Mouse (Mus musculus): Measurements from ENCODE around the gene Gm28035. TPM values are rescaled to one million over a fixed set of nuclear protein-coding genes. Genes with fewer than 3 reads are reported as not detected.

The Gm28035 gene
- total RNA-seq (2021), result 1 to 10 TPM; 6.3 to 7.3 TPM

DNA sequence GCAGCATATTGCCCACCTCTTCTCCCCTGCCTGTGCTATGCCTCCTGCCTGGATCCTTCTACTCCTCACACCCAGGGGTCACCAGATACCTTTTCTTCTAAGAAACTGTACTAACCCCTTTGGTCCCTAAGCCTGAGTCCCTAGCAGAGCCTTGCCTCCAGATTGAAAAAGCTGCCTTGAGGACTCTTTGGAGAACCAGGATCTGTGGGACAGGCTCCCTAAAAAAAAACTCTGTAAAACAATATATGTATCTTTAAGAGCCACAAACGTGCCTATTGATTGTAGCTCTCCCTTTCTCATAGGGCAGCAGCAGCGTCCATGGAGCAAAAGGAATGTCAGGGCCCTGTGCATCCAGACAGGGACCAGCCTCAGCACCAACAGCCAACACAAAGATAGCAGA lies at the start of gene Gm28035:
Gene Gm28035 (plus strand): TSS at position 301 of the 400 bp plus-strand sequence.
- intact Hi-C loops (cut with DNase I), result no loop called here
- no peak for DNase-seq (ENCODE audit: extremely low spot score in 1 of 2, low spot score in 2 of 2)

DNA sequence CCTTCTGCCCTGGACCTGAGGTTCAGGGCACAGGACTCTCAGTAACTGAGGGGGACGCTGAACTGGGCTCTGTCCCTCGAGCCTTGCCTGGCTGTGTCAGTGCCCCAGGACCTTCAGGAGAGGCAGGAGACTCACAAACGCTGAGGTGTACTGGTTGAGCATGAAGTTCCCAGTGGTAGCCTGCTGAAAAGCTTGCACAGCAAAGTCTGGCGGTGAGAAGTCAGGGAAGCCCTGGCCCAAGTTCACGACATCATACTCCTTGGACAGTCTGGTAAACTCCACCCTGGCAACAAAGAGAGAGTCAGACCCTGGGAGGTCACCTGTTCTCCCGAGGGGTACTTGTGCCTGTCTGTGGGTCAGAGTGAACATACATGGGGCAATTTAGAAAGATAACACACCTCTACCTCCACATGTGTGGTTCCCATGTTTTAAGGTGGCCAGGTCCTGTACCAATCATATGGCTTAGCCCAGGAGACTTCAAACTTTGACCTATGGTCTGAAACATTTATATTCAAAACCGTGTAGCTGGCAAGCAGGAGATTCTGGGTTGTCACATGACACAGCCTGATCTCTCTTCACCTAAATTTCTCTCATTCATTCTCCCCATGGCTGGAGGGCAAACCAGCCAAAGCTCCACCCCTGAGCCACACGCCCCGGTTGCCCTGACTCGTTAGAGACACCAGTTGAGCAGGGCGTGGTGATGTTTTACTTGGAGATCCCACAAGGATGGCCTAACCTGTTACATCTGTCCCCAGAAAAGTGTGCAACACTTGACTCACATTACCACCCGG lies 48.4 kb upstream of the Gm28035 start:
- intact Hi-C loops (cut with DNase I), result no loop called here

DNA sequence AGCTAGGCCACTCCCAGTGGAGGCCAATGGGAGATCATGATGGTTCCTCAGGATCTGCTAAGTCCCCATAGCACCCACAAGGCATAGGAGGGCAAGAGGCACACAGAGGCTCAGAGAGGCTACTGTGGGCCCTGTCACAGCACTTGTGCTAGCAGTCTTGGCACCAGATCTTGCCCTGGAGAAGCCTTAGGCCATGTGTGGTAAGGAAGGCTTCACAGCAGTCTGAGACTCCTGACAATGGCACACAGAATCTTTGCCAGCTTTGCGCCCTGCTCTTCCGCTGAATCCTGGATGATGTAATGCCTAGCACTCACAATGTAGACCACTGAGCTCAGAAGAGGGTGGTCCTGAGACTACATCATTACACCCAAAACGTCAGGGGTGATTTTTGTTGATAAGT lies 45.7 kb upstream of the Gm28035 start:
- intact Hi-C loops (cut with DNase I), result no loop called here
- no peak for DNase-seq (ENCODE audit: extremely low spot score in 1 of 2, low spot score in 2 of 2)

More for the DNA sequence above, 48.4 kb upstream of the Gm28035 start:
- DNase-seq (ENCODE audit: extremely low spot score in 1 of 2, low spot score in 2 of 2), result no peak

DNA sequence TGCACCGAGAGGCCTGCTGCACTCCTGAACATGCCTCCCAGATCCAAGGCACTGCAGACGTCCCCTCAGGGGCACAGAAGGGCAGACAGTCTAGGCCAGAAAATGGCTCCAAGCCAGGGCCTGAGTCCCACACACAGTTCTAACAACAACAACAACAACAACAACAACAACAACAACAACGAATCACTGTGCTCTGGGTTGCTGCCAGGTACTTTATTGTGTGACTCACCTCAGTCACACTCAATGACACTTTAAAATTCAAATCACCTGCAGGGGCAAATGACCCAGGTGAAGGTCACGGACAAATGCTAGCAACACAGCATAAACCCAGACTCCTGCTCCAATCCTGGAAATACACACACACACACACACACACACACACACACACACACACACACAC lies 42.3 kb upstream of the Gm28035 start:
- intact Hi-C loops (cut with DNase I), result no loop called here
- DNase-seq (ENCODE audit: extremely low spot score in 1 of 2, low spot score in 2 of 2), result no peak

DNA sequence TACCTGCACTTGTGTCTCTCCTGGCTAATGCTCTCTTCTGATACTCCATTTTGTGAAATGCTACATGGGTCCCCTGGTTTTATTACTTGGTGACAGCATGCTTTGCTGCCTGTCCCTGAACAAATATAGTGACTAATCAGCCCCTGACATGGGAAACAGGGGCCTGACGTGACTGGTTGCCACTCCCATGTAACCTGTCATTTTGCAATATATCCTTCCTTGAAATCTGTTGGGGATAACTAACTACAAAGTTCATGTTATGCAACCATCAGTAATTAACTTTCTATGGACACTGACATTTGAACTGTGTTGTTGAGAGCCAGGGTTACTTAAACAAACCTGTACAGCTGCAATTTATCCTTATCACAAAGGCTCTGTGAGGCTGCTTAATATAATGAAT lies 40.4 kb upstream of the Gm28035 start:
- no peak for DNase-seq (ENCODE audit: extremely low spot score in 1 of 2, low spot score in 2 of 2)
- intact Hi-C loops (cut with DNase I), result no loop called here

DNA sequence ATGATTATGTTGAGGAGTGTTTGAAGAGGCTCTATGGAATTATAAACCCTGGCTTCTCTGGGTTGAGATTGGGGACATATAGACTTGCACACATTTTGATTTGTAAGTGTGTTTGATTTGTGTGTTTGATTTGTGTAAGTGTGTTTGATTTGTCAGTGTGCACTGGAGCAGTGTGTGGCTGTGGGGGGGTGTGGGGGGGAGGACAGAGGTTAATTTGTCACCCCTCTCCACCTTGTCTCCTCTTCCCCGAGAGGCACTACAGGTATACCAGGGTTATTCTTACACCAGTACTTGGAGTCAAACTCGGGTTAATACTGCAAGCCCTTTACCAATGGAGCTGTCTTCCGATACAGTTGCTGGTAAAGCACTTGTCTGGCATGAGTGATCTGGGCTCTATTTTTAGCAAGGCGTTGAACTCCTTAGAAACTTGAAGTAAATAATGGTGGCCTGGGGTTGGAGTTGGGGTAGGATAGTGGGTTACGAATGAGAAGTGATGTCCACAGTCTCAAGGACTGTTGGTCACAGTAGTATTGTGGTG lies 39.9 kb upstream of the Gm28035 start:
- intact Hi-C loops (cut with DNase I), result no loop called here
- DNase-seq (ENCODE audit: extremely low spot score in 1 of 2, low spot score in 2 of 2), result no peak

DNA sequence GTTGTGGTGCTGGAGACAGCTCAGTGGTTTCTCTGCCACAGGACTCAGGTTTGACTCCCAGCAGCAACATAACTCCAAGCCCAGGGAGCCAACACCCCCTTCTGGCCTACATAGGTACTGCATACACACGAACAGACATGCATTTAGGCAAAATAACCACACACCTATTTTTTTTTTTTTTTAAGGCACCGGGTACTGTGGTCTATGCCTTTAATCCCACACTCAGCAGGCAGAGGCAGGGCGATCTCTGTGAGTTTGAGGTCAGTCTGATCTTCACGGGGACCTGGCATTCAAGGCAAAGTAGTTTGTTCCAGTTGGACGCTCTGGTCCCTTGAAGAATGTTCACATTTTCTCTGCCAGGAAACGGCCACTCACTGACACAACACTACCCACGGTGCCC lies 36.9 kb upstream of the Gm28035 start:
- DNase-seq (ENCODE audit: extremely low spot score in 1 of 2, low spot score in 2 of 2), result peak in 1 of 2 experiments; percentile 29
- intact Hi-C loops (cut with DNase I), result no loop called here

DNA sequence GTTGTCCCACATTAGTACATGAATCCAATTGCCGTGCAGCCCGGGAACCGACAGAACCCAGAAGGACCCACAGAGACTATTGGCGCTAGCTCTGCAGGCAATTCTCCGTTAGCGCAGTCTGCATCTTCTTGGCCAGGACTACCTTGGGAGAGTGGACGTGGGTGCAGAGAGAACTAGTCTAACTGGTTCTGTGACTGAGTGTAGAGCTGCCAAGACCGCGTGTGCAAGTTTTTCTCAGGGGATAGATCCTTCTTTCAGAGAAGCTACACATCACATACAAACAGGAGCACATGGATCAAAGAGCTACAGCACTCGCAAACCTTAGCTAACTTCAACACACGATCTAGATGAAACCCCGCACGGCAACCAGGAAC lies 35.1 kb upstream of the Gm28035 start:
- DNase-seq (ENCODE audit: extremely low spot score in 1 of 2, low spot score in 2 of 2), result peak; percentile 11 to 27
- intact Hi-C loops (cut with DNase I), result no loop called here

DNA sequence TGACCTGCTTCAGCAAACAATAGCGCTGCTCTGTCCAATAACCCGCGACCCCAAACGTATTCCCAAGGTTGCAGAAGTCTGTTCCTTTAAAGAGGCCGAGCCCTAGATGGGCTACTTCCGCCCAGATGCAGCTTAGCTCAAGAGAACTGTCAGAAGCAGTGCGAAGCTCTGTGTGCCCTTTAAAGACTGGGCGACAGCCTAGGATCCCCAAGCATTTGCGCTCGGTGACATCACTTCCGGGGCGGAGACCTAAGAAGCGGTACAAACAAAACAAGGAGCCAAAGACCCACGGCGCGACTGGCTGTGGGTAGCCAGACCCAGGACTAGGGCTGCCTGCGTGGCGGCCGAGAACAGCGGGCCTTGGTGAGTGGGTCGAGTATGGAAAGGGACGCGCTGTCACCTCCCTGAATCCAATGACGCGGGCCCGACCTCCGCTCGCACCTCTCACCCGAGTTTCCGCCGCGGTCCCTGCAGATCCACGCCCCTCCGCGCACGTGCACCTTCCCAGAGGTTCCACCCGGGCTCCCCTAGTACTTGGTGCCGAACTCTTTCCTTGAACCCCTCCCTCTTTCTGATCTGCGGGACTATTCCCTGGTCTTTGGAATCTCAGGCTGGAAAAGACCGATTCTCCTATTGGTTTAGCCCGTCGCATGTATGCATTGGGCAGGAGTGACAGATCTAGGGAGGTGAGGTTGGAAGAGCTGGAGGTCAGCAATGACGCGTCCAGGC lies 34.6 kb upstream of the Gm28035 start, which contains the start of gene Kyat1:
Gene Kyat1 (minus strand): TSS at position 219 of the 729 bp plus-strand sequence.
- DNase-seq (ENCODE audit: extremely low spot score in 1 of 2, low spot score in 2 of 2), result peak; percentile 92 to 94
- intact Hi-C loops (cut with DNase I), result no loop called here

DNA sequence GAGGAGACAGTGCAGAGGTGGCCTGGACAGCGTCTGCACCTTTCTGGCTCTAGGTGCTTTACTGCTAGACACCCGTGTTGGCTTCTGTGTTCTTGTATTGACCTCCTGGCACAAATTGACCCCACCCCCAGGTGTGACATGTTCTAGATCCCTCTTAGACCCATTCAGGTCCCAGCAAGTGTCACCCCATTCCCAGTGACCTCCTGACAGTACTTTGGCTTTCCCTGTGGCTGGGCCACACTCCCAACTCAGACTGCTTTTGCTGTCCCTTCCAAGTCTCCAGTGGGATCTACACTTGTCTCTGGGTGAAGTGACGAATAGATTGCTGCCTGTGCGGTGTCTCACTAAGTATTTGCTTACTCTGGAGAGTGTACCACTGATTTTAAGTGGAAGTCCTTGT lies 33.0 kb upstream of the Gm28035 start:
- DNase-seq (ENCODE audit: extremely low spot score in 1 of 2, low spot score in 2 of 2), result no peak
- intact Hi-C loops (cut with DNase I), result no loop called here

DNA sequence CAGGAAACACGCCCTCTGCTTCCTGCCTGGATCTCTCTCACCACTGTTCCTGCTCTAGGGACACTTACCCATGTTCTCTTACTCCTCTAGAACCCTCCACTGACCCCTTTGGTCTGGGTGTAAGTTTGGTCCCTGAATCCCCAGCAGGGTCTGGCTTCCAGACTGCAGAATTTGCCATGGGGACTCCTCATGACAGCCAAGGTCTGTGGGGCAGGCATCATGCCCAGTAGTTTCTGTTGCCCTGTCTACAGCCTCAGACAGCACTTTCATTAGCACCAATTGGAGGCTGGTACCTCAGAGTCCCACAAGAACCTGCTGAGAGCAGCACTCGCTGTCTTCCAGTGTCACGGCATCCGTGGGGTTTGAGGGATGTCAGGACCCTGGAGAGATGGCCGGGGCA lies 32.5 kb upstream of the Gm28035 start:
- no peak for DNase-seq (ENCODE audit: extremely low spot score in 1 of 2, low spot score in 2 of 2)
- intact Hi-C loops (cut with DNase I), result no loop called here

DNA sequence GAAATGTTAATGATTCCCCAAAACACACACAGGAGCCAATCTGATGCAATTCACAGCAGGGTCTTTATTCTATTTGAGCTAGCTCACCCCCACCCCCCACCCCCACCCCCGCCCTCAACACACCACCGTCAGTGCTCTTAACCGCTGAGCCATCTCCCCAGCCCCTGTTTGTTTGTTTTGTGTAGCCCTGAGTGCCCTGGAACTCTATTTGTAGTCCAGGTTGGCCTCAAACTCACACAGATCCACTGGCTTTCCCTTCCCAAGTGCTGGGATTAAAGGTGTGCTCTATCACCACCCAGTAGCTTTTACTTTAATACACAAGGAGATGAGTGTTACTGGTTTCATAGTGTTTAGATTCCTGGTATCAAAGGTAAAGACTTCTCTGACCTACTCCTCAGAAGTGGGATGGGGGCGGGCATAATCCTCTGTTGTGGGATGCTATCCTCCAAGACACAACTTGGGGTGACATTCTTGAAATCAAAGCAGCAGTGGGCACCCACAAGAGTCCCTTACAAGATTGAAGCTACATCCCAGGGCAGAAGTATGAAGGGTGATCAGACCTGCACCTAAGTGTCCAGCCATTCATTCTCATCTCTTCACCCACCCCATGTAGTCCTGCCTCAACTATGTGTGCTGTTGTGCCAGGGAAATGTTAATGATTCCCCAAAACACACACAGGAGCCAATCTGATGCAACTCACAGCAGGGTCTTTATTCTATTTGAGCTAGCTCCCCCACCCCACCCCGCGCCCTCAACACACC lies 28.8 kb upstream of the Gm28035 start:
- DNase-seq (ENCODE audit: extremely low spot score in 1 of 2, low spot score in 2 of 2), result no peak
- intact Hi-C loops (cut with DNase I), result no loop called here

DNA sequence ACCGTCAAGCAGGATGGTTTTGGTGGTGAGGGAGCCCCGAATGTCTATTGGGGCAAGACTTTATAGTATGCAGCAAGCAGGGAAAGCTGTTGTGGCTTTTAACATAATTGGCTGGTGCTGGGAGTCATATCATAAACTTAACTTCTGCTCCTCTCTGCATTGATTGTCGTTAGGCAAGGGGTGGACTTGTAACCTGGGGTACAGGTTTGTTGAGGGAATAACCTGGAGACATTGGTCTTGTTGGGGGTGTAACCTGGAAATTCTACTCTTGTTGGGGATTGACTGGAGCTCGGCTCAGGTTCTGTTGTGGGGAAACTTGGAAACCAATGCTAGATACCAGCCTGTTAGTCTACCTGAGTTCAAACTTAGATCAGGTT lies 28.2 kb upstream of the Gm28035 start:
- intact Hi-C loops (cut with DNase I), result no loop called here
- DNase-seq (ENCODE audit: extremely low spot score in 1 of 2, low spot score in 2 of 2), result no peak

DNA sequence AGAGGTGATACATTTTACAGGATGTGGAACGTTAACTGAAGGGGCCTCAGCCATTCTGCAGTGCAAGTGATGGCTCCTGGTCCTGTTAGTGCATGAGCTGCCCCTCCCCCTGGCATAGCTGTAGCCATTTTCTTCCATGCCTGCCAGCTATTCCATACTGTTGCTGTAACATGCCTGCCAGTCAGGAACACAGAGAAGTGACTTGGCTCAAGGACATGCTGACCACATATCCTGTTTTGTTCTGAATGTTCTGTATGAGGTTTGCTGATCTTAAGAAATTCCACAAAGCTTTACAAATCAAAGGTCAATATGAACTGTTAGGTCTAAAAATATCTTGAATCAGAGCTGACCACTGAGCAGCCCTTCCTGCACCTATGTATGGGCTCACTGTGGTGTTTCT lies 27.4 kb upstream of the Gm28035 start:
- no peak for DNase-seq (ENCODE audit: extremely low spot score in 1 of 2, low spot score in 2 of 2)
- intact Hi-C loops (cut with DNase I), result no loop called here

DNA sequence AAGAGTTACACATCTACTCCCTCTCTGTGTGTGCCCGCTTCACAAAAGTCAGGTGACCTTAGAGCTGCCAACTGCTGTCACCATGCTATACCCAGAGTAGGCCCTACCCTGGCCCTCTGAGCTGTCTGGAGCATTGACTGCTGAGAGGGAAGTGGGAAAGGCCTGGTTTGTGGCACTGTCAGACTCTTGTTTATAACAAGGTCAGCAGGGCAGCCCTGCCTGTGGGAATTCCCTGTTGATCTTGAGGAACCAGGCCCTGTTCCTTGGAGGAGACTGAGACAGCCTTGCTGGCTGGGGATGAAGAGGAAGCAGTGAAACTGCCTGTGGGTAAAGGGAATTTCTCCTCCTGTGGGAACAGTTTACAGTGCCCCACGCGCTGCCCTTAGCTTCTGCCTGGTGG lies 25.6 kb upstream of the Gm28035 start:
- DNase-seq (ENCODE audit: extremely low spot score in 1 of 2, low spot score in 2 of 2), result no peak
- intact Hi-C loops (cut with DNase I), result no loop called here

DNA sequence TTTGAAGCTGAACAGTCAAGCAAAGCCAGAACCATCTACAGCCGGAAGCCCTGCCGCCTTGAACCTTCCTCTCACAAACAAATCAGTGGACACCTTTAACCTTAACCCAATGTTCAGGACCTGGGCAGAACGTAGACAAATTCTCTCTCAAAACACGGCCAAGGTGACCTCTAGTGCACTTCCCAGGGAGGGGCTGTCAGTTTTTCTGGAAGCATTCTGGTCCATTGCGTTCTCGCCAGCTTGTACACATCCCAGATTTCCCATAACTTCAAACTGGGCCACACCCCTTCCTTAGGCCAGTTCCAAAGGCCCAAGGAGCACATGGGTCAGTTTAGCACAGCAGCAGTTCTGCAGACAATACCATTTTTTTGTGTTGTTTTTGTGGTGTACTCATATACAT lies 24.9 kb upstream of the Gm28035 start:
- DNase-seq (ENCODE audit: extremely low spot score in 1 of 2, low spot score in 2 of 2), result no peak
- intact Hi-C loops (cut with DNase I), result no loop called here

DNA sequence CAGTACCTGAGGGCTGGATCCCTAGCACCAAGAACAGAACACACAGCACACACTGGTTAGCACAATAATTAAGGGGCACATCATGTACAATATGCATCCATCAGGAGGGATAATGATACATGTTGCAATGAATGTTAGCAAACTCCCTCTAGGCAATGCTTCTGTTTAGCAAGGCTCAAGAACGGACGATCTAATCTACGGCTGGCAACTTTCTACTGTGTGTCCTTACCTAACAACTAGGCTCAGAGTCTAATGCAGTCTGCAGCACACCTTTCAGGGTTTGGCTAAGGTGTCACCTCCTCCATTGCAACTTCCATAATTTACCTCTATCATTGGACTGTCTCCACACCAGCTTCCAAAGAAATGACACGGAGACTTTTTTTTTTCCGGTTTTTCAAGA lies 24.1 kb upstream of the Gm28035 start:
- DNase-seq (ENCODE audit: extremely low spot score in 1 of 2, low spot score in 2 of 2), result no peak
- intact Hi-C loops (cut with DNase I), result no loop called here

DNA sequence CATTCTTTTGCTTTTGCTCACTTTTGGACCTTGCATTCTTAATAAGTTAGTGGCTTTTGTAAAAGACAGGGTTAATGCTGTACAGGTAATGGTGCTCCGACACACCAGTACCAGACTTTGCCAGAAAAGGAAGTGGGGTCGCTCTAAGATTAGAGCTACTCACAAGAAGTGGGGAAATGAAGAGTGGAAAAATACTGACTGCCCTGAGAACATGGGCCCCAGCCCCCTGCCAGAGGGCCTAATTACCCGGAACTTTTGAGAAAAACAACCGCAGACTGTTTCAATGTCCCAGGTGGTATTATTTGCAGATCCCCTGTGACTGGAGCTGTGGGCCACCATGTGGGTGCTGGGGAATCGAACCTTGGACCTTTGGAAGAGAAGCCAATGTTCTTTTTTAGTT lies 4.8 kb upstream of the Gm28035 start:
- intact Hi-C loops (cut with DNase I), result no loop called here
- DNase-seq (ENCODE audit: extremely low spot score in 1 of 2, low spot score in 2 of 2), result no peak

DNA sequence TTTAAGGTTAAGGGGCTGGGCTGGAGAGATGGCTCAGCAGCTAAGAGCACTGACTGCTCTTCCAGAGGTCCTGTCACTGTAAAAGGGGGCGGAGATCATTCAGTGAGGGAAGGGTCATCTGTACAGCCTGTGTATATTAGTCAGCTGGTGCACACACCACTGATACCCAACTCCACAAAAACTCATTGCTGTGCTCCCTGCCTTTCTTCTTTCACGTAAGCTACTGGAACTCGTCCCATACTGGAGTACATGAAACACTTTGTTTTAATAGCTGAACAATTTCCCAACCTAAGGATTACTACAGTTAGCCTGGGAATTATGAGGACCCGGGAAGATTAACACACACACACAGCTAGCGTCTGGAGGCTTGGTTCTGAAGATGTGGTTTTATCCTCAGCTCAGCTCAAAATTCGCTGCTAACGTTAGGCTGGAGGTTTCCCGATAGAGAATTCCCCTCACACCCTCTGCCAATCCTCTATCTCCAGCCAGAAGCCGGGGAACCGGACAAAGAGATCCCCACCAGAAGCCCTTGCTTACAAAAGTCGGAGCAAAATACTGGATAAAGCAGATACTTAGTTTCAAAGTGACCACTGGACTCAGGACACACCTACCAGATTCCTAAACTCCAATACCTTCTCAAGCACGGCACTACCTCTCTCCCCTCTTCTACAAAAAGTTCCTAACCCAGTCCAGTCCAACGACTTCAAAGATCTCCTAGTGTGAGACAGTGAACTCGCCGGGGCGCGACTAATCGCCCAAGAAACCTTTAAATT lies 3.8 kb upstream of the Gm28035 start:
- intact Hi-C loops (cut with DNase I), result no loop called here
- DNase-seq (ENCODE audit: extremely low spot score in 1 of 2, low spot score in 2 of 2), result no peak

All from left cerebral cortex, postnatal 10 days (tissue).